Mouse (Mus musculus) midbrain, embryonic 16.5 days (tissue): ENCODE data around the gene Snca. TPM values are rescaled to one million over a fixed set of nuclear protein-coding genes. Genes with fewer than 3 reads are reported as not detected.

Experiments used
- polyA plus RNA-seq: library from polyadenylated mRNA; unstranded; fragments of >200 nt; fragmentation: Nextera tagmentation; extraction: Ambion mirVana; gene quantifications from 2 replicates; pipeline ENCODE4 v1.2.1, GENCODE M21; 2015

The Snca gene
- polyA plus RNA-seq, 1 experiment from 2014 or later: 298 TPM

Other genes with a start within 250 kb of the Snca start
- 1.5 and 1.8 TPM in 2 replicates for gene Mmrn1, start 95.1 kb upstream of the Snca start, polyA plus RNA-seq